Mouse (Mus musculus): Measurements from ENCODE around the gene Mab21l2. TPM values are rescaled to one million over a fixed set of nuclear protein-coding genes. Genes with fewer than 3 reads are reported as not detected.

The Mab21l2 gene
- polyA plus RNA-seq, 1 experiment from 2014 or later: 81.5 TPM

GRCm38 (mm10) chr3:86538645-86539554 is 9.5 kb downstream of the Mab21l2 start:
- peaks cover 7% of the 10 kb centered on the region; the same call in 1 of the 2 replicates for H3K4me1 ChIP-seq
- no peaks in the 10 kb centered on the region for H3K27me3 ChIP-seq
- 23% methylated on average over 13 of the region's 13 CpGs for WGBS
- no peak overlapping the region for H3K4me3 ChIP-seq (replicated peaks)
- peak overlapping the region; percentile 29 for H3K27ac ChIP-seq (replicated peaks)
- H3K9me3 ChIP-seq (replicated peaks): no peaks in the 10 kb centered on the region
- peak; percentile 87 for ATAC-seq (ENCODE audit: insufficient number of reproducible peaks, low FRiP score, low TSS enrichment, low read depth)
- no peaks in the 10 kb centered on the region for H3K36me3 ChIP-seq
- no peak overlapping the region for H3K9ac ChIP-seq
- 0 out of 2 replicates have a peak overlapping the region, but pooled peaks have one; percentile 13 for H3K4me2 ChIP-seq (replicated peaks)

- Histone ChIP-seq H3K4me2 (replicated peaks) (no peak overlapping the region), H3K4me1 (peaks cover 8% of the 10 kb centered on the region; the same call in 1 of the 2 replicates), H3K27me3 (no peaks in the 10 kb centered on the region), H3K36me3 (no peaks in the 10 kb centered on the region), H3K9ac (no peak overlapping the region), H3K9me3 (replicated peaks) (no peaks in the 10 kb centered on the region), H3K27ac (replicated peaks) (no peak overlapping the region), H3K4me3 (replicated peaks) (no peak overlapping the region)
- no peak for ATAC-seq (ENCODE audit: insufficient number of reproducible peaks, low FRiP score, low TSS enrichment, low read depth)
- WGBS: 47% methylated on average over 1 of the region's 1 CpGs
Observed at GRCm38 (mm10) chr3:86536751-86537150, 11.7 kb downstream of the Mab21l2 start.

GRCm38 (mm10) chr3:86531531-86532269 is 16.7 kb downstream of the Mab21l2 start:
- ATAC-seq (ENCODE audit: insufficient number of reproducible peaks, low FRiP score, low TSS enrichment, low read depth): no peak
- Histone ChIP-seq H3K4me1 (0 out of 2 replicates have a peak, but pooled peaks cover 3% of the 10 kb centered on the region), H3K4me3 (replicated peaks) (peak overlapping the region; percentile 5; the same call in 1 of the 2 replicates), H3K4me2 (replicated peaks) (peak overlapping the region; percentile 28), H3K27ac (replicated peaks) (no peak overlapping the region), H3K27me3 (no peaks in the 10 kb centered on the region), H3K36me3 (no peaks in the 10 kb centered on the region), H3K9ac (no peak overlapping the region), H3K9me3 (replicated peaks) (no peaks in the 10 kb centered on the region)
- 30% methylated on average over 16 of the region's 16 CpGs for WGBS

GRCm38 (mm10) chr3:86522880-86523505 is 25.4 kb downstream of the Mab21l2 start:
- Histone ChIP-seq H3K9ac (no peak overlapping the region), H3K9me3 (replicated peaks) (no peaks in the 10 kb centered on the region), H3K4me2 (replicated peaks) (no peak overlapping the region), H3K4me1 (no peaks in the 10 kb centered on the region), H3K27ac (replicated peaks) (no peak overlapping the region), H3K4me3 (replicated peaks) (no peak overlapping the region), H3K36me3 (no peaks in the 10 kb centered on the region), H3K27me3 (no peaks in the 10 kb centered on the region)
- WGBS: 62% methylated on average over 3 of the region's 3 CpGs
- ATAC-seq (ENCODE audit: insufficient number of reproducible peaks, low FRiP score, low TSS enrichment, low read depth): no peak

- Histone ChIP-seq H3K9ac (no peak overlapping the region), H3K27me3 (no peaks in the 10 kb centered on the region), H3K4me3 (replicated peaks) (no peak overlapping the region), H3K4me1 (no peaks in the 10 kb centered on the region), H3K9me3 (replicated peaks) (no peaks in the 10 kb centered on the region), H3K27ac (replicated peaks) (no peak overlapping the region), H3K4me2 (replicated peaks) (no peak overlapping the region), H3K36me3 (no peaks in the 10 kb centered on the region)
- no peak for ATAC-seq (ENCODE audit: insufficient number of reproducible peaks, low FRiP score, low TSS enrichment, low read depth)
- 91% methylated on average over 2 of the region's 2 CpGs for WGBS
Observed at GRCm38 (mm10) chr3:86518506-86519109, 29.8 kb downstream of the Mab21l2 start.

GRCm38 (mm10) chr3:86500586-86500985 is 47.8 kb downstream of the Mab21l2 start:
- no peaks in the 10 kb centered on the region for H3K27me3 ChIP-seq
- H3K9me3 ChIP-seq (replicated peaks): no peaks in the 10 kb centered on the region
- ATAC-seq (ENCODE audit: insufficient number of reproducible peaks, low FRiP score, low TSS enrichment, low read depth): no peak
- H3K4me3 ChIP-seq (replicated peaks): no peak overlapping the region
- H3K27ac ChIP-seq (replicated peaks): no peak overlapping the region
- H3K9ac ChIP-seq: no peak overlapping the region
- H3K4me1 ChIP-seq: no peaks in the 10 kb centered on the region
- H3K4me2 ChIP-seq (replicated peaks): no peak overlapping the region
- H3K36me3 ChIP-seq: no peaks in the 10 kb centered on the region

Measured in embryonic facial prominence, embryonic 15.5 days (tissue).